Mouse (Mus musculus) kidney, postnatal 25 days (tissue): Measurements from ENCODE around the gene Sugct.
"Not testable (repeated sequence)": the region's sequence is repeated elsewhere in the genome, so short reads cannot be mapped to it uniquely, and the experiment has no call there.

Experiments
- DNase-seq, 2 experiments: peaks; one replicate each; pipeline ENCODE4 v3.0.0; 2021; ENCODE audit warnings: mixed read lengths in 2 of 2

Gene Sugct

GRCm38 (mm10) chr13:16847236-16847635, 848.1 kb downstream of the Sugct start:
- no peak for DNase-seq

- DNase-seq, result no peak
These were observed 854.4 kb downstream of the Sugct start for GRCm38 (mm10) chr13:16840994-16841393.

GRCm38 (mm10) chr13:16838409-16838808, 856.9 kb downstream of the Sugct start:
- no peak for DNase-seq

GRCm38 (mm10) chr13:16835111-16835510, 860.2 kb downstream of the Sugct start:
- DNase-seq, result no peak

- no peak for DNase-seq
These were observed 862.3 kb downstream of the Sugct start for GRCm38 (mm10) chr13:16833069-16833468.

- no peak for DNase-seq
These were observed 863.5 kb downstream of the Sugct start for GRCm38 (mm10) chr13:16831840-16832239.

GRCm38 (mm10) chr13:16830291-16830690, 865.1 kb downstream of the Sugct start:
- DNase-seq, result not testable (repeated sequence)

DNA sequence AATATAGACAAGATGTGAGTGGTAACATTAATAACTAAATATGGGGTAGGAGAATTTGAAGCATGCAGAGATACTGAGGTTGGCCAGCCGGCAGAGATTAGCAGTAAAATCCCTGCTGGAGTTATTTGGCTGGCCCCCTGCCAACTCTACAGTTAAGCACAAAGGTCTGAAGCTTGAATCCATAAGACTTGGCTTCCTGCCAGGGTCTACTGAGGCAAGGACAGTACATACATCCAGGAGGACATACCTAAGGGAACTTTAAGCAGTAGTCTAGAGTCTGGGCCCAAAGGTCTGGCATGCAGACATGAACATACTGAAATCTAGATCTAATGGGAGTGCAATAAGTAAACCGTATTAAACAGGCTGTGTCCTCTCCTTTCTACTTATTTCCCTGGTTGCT, 865.8 kb downstream of the Sugct start:
- peak; percentile 41 for DNase-seq

- no peak for DNase-seq
These were observed 869.7 kb downstream of the Sugct start for GRCm38 (mm10) chr13:16825619-16826018.

- no peak for DNase-seq
These were observed 873.6 kb downstream of the Sugct start for GRCm38 (mm10) chr13:16821785-16822184.

DNA sequence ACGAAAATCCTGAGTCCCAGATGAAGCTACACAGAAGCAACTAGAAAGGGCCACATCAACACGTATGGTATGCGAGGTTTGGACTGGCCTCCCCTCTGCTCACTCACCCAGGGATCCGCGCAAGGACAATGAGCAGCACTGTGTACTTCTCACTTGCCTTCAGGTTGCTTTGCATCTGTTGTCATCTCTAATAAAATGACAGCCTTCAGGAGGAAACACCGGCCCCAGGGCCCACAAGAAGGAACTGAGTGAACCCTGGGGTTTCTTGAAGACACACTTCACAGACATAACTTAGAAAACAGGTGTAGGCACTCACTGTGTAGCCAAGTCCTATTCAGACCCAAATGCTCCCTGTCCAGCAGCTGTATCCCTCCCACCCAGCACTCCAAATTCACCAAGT, 877.9 kb downstream of the Sugct start:
- DNase-seq, result no peak

DNA sequence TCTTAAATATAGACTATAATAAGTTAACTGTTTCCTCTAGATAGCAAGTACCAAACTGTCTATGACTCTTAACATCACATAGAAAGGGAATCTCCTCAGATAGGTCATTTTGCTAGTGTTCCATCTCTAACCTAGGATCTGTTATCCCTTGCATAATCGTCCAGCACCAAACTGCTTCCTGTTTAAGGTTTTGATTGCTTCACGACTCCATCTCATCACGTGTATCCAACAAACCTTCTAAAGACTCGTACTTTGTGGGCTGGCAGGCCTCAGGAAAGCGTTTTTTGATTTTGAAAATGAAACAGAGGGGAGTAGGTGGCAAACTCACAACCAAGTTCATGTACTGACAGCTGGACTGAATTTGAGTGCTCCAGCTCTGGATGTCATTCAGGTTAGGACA, 878.6 kb downstream of the Sugct start:
- DNase-seq, result no peak

DNA sequence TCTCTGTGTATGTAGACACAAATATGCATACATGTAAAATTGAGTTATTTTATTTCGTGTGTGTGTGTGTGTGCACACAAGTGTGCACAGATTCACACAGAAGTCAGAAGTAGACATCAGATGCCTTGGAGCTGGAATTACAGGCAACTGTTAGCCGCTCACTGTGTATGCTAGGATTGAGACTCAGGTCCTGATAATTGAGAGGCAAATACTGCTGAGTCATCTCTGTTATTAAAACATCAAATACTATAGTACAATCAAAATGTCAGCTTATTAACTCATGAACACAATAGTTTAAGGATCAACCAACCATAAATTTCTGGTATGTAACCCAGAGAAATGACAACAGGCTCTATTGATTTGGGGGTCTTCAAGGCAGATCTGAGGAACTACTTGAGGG, 883.1 kb downstream of the Sugct start:
- DNase-seq, result no peak
